Mouse (Mus musculus): ENCODE measurements around the gene Poldip2.

DNA sequence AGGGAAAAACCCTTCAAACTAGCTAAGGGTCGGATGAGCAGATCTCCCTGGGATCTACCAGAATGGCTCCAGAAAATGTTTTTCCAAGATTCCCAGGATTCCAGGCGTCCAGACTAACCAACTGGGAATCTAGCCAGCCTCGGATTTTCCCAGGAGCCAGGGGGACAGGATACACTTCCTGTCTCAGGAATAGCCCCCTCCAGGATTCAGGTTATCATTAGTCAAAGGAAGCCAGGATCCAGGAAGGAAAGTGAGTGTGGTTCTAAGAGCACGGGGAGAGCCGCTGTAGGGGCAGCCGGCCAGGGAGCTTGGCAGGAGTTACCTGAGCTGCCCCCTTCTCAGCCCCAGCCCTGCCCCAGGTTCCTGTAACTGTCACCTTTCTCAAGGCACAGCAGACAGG lies 19.1 kb downstream of the Poldip2 start:
- TF ChIP-seq CTCF (IDR thresholded peaks at IDR 0.05; ENCODE audit: low read depth) (no peak), EP300 (IDR thresholded peaks at IDR 0.05; ENCODE audit: low read depth) (0 out of 2 replicates have a peak, but pooled peaks have one; percentile 39)

All from liver, postnatal 0 days (tissue).